Mouse (Mus musculus) heart, embryonic 12.5 days (tissue): Measurements from ENCODE around the gene Scn2a. TPM values are rescaled to one million over a fixed set of nuclear protein-coding genes. Genes with fewer than 3 reads are reported as not detected.

ENCODE experiments used
- polyA plus RNA-seq: library from polyadenylated mRNA; unstranded; fragments of >200 nt; fragmentation: Nextera tagmentation; extraction: Ambion mirVana; gene quantifications from 2 replicates; pipeline ENCODE4 v1.2.1, GENCODE M21; 2016

Scn2a gene
- polyA plus RNA-seq, 1 experiment from 2014 or later = 1.1 TPM

Other genes with a start within 250 kb of the Scn2a start
- 0.09 and 0.14 TPM in 2 replicates for gene Scn3a, start 53.1 kb upstream of the Scn2a start, polyA plus RNA-seq
- gene Csrnp3, start 225.0 kb downstream of the Scn2a start, polyA plus RNA-seq = 0.87 and 1.0 TPM in 2 replicates